Comparison of ENCODE assay signal across 14 mouse cellular contexts in the genomic region with DNA sequence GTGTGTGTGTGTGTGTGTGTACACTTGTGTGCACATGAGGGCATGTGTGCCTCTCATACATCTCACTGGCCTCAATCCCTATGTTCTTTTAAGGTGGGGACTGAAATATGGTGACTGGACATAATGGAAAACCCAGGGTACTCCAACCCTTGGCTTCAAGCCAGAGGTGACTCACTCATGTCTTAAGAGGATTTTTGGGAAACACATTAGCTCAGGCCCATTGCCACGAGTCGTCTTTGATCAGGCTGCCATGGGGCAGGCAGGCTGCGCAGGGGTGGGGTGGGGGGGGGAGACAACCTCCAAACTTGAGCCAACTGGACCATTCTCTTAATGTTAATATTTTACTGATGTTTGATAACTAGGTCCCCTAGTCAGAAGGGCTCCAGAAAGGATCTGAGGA. TPM values are rescaled to one million over a fixed set of nuclear protein-coding genes. Genes with fewer than 3 reads are reported as not detected.
DNase-seq lines count a peak whose midpoint lies in the region; ATAC-seq and TF ChIP-seq lines count a peak whose summit lies in the region.
"Had no signal": no experiment of that assay in that cellular context is flagged by ENCODE, and none has a peak within 500 bp of the region (broad histone marks: within the 10 kb centered on the region; RNA-seq: fewer than 3 reads in every experiment).

No protein-coding gene starts in this region.

- H3K27me3 ChIP-seq in limb, embryonic 14.5 days (ENCODE audit: control insufficient read depth, insufficient read depth, low read length), result no peaks in the 10 kb centered on the region
- peaks cover 76% of the 10 kb centered on the region for H3K27me3 ChIP-seq in limb, embryonic 10.5 days (ENCODE audit: low read depth, poor library complexity, severe bottlenecking)

- peak; percentile 29 to 67 for DNase-seq in adrenal gland, adult (ENCODE audit: inconsistent age in 2 of 2, low spot score in 1 of 2)
- DNase-seq in adrenal gland, postnatal 4 days (ENCODE audit: low spot score in 2 of 2), result no peak
- DNase-seq in limb, embryonic 14.5 days (ENCODE audit: low spot score), result peak; percentile 23
- no peak for DNase-seq in limb, embryonic 10.5 days (ENCODE audit: low spot score)
- DNase-seq in kidney, postnatal 10 days, result peak; percentile 10
- peak; percentile 32 to 37 for DNase-seq in lung, postnatal 4 days
- no peak for DNase-seq in urinary bladder, postnatal 25 days (ENCODE audit: low spot score)
- DNase-seq in ovary, postnatal 10 days (ENCODE audit: low spot score), result no peak
- DNase-seq: cerebellum, adult 18-20 months; heart, postnatal 10 days; liver, postnatal 0 days had no signal

- no peak for ATAC-seq in limb, embryonic 14.5 days (ENCODE audit: low FRiP score, low read depth)
- ATAC-seq: liver, postnatal 0 days had no signal

- no peak overlapping the region for H3K27ac ChIP-seq in limb, embryonic 14.5 days (replicated peaks; ENCODE audit: low read depth, low read length)
- H3K27ac ChIP-seq in limb, embryonic 10.5 days, result no peak overlapping the region
- H3K27ac ChIP-seq: embryonic facial prominence, embryonic 10.5 days; forebrain, embryonic 10.5 days had no signal

- H3K4me1 ChIP-seq in limb, embryonic 14.5 days (ENCODE audit: control insufficient read depth, insufficient read depth, low read length), result no peaks in the 10 kb centered on the region
- no peaks in the 10 kb centered on the region for H3K4me1 ChIP-seq in limb, embryonic 10.5 days
- H3K4me1 ChIP-seq: embryonic facial prominence, embryonic 10.5 days; forebrain, embryonic 10.5 days had no signal

- TF ChIP-seq POLR2A in limb, embryonic 14.5 days (IDR thresholded peaks at IDR 0.05; ENCODE audit: borderline replicate concordance, extremely low read depth, insufficient read depth, insufficient read length), result no peak

- H3K4me2 ChIP-seq in limb, embryonic 14.5 days (replicated peaks; ENCODE audit: low read depth, low read length, severe bottlenecking), result no peak overlapping the region

- H3K4me3 ChIP-seq in limb, embryonic 14.5 days (replicated peaks; ENCODE audit: low read length), result no peak overlapping the region
- no peak overlapping the region for H3K4me3 ChIP-seq in limb, embryonic 10.5 days
- H3K4me3 ChIP-seq: embryonic facial prominence, embryonic 10.5 days; forebrain, embryonic 10.5 days had no signal

- no peaks in the 10 kb centered on the region for H3K36me3 ChIP-seq in limb, embryonic 14.5 days (ENCODE audit: control insufficient read depth, insufficient read depth, low read length)
- H3K36me3 ChIP-seq in limb, embryonic 10.5 days, result no peaks in the 10 kb centered on the region
- H3K36me3 ChIP-seq: embryonic facial prominence, embryonic 10.5 days; forebrain, embryonic 10.5 days had no signal

- 65% methylated on average over 3 of the region's 3 CpGs for WGBS in limb, embryonic 14.5 days
- WGBS in limb, embryonic 10.5 days, result 87% methylated on average over 3 of the region's 3 CpGs

- H3K9ac ChIP-seq in limb, embryonic 14.5 days (ENCODE audit: low read depth, low read length, severe bottlenecking), result no peak overlapping the region
- H3K9ac ChIP-seq: liver, postnatal 0 days had no signal

- H3K9me3 ChIP-seq in limb, embryonic 14.5 days (ENCODE audit: control insufficient read depth, low read length), result no peaks in the 10 kb centered on the region
- no peaks in the 10 kb centered on the region for H3K9me3 ChIP-seq in limb, embryonic 10.5 days (replicated peaks)
- H3K9me3 ChIP-seq: embryonic facial prominence, embryonic 10.5 days; forebrain, embryonic 10.5 days had no signal

RNA-seq across cellular contexts. Expression of a gene that starts 26.2 kb away (rescaled TPM):
- 10 to 100 TPM; 17.9 to 21.0 TPM for total RNA-seq in adrenal gland, postnatal 4 days (2021)
- 78.6 and 86.2 TPM in 2 replicates for polyA plus RNA-seq in limb, embryonic 14.5 days (2012; rRNA removed)
- 97.0 and 104 TPM in 2 replicates for polyA plus RNA-seq in limb, embryonic 14.5 days (2014; fragmentation: Nextera tagmentation; extraction: Ambion mirVana)
- polyA plus RNA-seq in limb, embryonic 10.5 days (2016; fragmentation: Nextera tagmentation; extraction: Ambion mirVana), result 1.5 and 3.2 TPM in 2 replicates
- total RNA-seq: monocyte, adult 5-6 weeks had no signal

RNA-seq across cellular contexts. Expression of a gene that starts 41.0 kb away (rescaled TPM):
- 1 to 10 TPM; 9.1 to 10.0 TPM for total RNA-seq in adrenal gland, postnatal 4 days (2021)
- 3.9 and 4.5 TPM in 2 replicates for polyA plus RNA-seq in limb, embryonic 14.5 days (2012; rRNA removed)
- polyA plus RNA-seq in limb, embryonic 14.5 days (2014; fragmentation: Nextera tagmentation; extraction: Ambion mirVana), result 7.3 and 8.8 TPM in 2 replicates
- polyA plus RNA-seq in limb, embryonic 10.5 days (2016; fragmentation: Nextera tagmentation; extraction: Ambion mirVana), result 9.4 and 13.3 TPM in 2 replicates

Comparison
In these comparisons a context has a peak if more than half of its experiments do, and no peak if none do; other contexts are left out.
1. DNase-seq: peak in adrenal gland, adult (2 of 2), limb, embryonic 14.5 days (single experiment), kidney, postnatal 10 days (single experiment) and lung, postnatal 4 days (2 of 2); none in adrenal gland, postnatal 4 days (0 of 2), limb, embryonic 10.5 days (single experiment), urinary bladder, postnatal 25 days (single experiment) and ovary, postnatal 10 days (single experiment).
2. RNA of a gene that starts 26.2 kb away (polyA plus RNA-seq): 78.6 to 104 TPM in limb, embryonic 14.5 days; 1.5 to 3.2 TPM in limb, embryonic 10.5 days; every median in the first group is over 10 times any median in the second.